Mouse (Mus musculus): ENCODE results near the gene Fcgr2b.

- TF ChIP-seq CTCF (IDR thresholded peaks at IDR 0.05; ENCODE audit: low read depth, low read length): no peak
- no peak for TF ChIP-seq POLR2A (IDR thresholded peaks at IDR 0.05; ENCODE audit: extremely low read depth, insufficient read depth, low read length)
These were observed 9.5 kb upstream of the Fcgr2b start for GRCm38 (mm10) chr1:170985861-170986260.
